Mouse (Mus musculus) brain, embryonic 18.5 days (tissue): ENCODE results near the gene Pld1.

Experiments used
- DNase-seq: peaks from one replicate; pipeline ENCODE4 v3.0.0-alpha.2; 2012; ENCODE audit warnings: low read depth, low spot score

Pld1 gene

DNA sequence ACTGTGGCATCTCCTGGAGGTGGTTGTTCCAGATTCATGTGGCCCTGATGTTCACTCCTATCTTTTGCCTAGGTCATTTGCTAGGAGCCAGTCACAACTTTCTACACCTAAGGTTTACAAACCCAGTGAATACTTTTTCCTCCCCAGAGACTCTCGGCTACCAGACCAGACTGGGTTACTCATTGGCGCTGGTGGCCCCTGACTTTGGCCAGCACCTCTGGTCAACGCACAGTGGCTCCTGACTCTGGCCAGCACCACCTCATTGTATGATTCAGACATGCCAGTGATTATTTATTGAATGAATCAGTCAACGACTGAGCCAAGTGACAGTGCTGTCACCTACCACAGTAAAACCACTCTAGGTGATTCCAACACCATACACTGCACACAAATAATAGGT is 103.9 kb downstream of the Pld1 start:
- DNase-seq, result no peak

GRCm38 (mm10) chr3:28047599-28047998 is 109.1 kb downstream of the Pld1 start:
- no peak for DNase-seq

- no peak for DNase-seq
Observed at GRCm38 (mm10) chr3:28049526-28049925, 111.0 kb downstream of the Pld1 start.

DNA sequence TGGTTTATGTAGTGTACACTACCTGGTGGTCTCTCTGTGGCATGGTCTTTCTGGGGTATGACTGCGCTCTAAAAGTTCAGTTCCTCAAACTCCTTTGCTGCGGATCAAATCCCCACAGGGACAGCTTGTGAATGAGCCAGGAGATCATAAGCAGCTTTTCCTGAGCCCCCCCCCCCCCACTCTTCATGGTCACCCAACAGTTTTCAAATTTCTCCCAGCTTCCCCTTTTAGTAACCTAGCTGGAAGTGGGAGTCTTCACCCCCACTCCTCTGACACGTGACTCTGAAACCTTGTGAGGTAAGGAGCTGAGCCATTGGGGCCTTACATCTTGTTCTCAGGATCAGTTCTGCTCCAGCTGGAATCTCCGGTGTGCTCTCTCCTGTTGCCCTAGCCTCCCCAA is 114.6 kb downstream of the Pld1 start:
- DNase-seq, result no peak

DNA sequence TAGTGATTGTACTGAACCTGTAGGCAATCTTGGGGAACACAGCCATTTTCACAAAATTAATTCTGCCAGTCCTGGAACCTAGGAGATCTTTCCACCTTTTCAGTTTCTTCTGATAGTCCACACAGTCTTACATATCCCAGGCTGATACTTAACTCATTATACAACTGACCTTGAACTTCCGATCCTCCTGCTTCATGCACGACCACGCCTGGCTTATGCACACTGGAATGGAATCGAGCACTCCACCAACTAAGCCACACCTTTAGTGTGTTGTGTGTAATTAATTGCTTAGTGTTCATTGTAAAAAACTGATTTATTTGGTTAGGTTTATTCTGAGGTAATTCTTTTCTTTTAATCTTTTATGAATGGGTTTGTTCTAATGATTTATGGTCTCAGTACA is 122.2 kb downstream of the Pld1 start:
- no peak for DNase-seq

DNA sequence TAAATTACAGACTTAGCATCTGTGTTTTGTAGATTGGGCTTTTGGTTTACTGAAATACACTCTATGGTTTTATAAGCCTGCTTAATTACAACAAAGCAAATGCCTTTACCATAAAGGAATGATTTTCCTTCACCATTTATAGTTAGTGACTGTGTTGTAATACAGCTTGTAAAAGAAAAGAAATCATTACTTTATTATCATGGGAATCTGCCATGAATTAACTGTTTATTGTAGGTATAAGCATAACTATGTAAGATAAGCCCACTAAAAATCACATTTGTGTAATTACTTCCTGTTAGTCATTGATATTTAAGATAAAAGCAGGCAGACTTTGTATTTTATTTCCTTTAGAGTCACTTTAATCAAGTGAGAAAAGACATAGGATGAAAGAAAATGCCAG is 122.7 kb downstream of the Pld1 start:
- DNase-seq, result no peak

- DNase-seq, result no peak
Observed at GRCm38 (mm10) chr3:28079211-28079610, 140.7 kb downstream of the Pld1 start.

DNA sequence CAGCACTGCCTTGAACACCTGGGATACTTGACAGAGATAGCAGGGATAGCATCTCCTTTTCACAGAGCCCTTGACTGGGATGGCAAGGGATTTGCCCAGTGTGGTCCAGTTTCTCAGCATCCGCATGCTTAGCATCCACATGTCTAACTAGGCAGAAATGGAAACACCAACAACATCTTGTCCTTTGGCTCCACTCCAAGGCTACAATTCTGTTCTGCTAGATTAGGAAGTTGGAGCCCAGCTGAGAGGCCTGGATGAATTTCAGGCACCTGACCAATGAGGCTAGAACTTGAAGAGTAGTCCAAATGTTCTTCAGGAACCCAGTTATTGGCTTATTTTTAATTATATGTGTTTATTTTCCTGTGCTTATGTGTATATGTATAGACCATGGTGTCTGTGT is 141.6 kb downstream of the Pld1 start:
- no peak for DNase-seq

DNA sequence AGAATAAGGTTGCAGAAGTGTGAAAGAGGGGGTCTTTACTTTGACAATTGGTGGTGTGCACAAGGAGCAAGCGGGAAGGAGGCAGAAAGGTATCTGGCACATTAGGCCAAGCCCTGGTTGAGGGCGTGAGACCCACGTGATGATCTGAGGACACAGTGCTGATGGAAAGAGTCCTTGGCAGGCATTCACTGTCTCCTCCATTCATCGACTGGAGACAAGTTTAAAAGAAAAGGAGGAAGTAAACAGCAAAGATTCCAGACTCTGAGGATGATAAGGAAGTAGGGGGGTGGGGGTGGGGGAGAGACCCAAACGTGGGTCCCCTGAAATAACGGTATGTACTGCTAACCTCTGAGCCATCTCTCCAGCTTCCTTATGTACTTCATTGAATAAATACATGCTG is 142.5 kb downstream of the Pld1 start:
- no peak for DNase-seq

DNA sequence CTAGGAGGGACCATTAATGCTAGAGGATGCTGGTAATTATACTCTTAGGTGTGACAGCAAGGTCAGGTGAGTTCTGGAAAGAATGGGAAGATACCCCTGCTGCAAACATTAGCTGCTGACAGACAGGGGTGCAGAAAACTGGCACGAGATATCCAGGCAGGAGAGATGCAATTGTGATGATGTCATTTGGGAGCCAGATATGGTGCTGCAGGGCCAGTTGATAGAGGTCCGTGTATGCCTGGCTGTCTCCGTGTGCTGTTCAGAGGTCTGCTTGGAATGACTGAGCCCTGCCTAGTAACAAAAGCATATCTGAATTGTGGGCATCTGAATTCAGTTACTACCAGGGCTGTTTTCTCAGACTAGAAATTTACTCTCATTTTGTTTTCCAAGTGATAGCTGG is 144.7 kb downstream of the Pld1 start:
- DNase-seq, result no peak

DNA sequence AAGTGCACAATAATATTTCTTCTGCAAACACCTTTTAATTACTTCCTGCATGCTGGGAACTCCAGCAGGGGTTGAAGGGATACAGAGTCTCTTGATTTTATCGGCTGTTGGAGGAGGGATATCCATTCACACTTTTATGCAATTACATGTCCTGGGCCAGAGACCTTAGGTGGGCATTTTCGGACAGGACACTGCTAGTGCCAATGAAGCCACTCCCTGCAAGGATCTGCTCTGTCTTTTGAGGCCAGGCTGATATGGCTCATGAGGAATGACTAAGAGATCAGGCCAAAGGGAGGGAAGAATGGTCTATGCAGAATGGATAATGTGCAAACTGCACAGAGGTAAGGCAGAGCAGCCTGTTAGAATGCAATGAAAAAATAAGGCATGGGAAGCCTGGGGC is 145.8 kb downstream of the Pld1 start:
- no peak for DNase-seq

DNA sequence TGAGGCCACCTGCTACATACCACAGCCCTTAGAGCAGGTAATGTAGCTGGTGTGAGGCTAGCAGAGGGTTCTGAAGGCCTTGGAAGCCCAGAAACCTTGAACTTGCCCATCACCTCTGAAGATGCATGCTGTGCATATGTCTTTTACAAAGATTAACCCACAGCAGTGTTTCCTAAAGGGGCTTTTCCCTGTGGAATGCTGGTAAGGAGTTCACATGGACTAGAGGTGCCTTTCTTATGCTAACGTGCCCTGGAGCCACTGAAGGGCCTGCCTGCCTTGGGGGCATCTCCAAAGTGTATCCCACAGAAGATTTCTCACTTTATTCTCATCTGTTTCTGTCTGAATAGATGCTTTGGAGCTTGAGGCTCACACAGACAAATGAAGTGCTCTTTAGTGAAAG is 152.8 kb downstream of the Pld1 start:
- no peak for DNase-seq

DNA sequence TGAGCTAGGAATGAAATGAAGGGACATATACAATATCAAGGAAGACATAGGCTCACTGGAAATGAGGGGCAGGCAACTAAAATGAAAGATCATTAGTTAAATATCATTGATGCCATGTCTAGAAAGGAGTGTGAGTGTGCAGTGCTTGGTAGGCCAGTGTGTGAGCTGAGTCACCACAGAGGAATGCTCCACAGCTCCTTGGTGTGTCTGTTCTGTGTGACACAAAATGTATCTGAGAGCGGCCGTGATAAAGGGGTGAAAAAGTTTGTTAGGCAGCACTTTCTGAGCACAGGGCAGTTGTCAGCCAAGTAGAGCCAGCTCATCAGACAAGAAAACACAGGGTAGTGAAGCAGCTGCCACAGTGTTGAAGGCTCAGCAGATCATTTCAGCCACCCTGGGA is 153.2 kb downstream of the Pld1 start:
- no peak for DNase-seq

DNA sequence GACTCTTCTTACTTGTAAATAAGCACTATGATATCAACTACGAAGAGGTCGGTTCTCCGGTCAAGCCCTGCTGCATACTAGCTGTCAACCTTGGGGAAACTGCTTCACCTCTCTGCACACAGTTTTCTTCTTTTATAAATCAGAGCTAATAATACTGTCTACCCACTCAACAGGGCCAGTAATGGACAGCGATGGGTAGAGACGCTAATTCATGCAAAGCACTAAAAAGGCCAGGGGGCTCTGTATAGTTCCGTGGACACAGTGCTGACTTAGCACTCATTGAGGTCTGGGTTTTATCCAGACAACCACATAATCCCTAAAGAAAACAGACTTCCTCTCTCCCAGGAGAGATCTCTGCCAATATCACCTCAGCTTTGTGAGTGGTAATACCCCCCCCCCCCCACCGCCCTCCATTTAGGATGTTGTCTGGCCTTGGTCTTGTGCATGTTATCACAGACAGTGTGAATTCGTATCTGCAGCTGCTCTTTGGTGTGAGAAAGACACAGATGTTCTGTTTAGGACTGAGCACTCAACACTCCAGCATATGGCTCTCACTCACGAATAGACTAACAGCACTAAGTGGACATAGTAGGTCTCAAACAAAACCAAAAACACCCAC is 155.3 kb downstream of the Pld1 start:
- DNase-seq, result no peak

DNA sequence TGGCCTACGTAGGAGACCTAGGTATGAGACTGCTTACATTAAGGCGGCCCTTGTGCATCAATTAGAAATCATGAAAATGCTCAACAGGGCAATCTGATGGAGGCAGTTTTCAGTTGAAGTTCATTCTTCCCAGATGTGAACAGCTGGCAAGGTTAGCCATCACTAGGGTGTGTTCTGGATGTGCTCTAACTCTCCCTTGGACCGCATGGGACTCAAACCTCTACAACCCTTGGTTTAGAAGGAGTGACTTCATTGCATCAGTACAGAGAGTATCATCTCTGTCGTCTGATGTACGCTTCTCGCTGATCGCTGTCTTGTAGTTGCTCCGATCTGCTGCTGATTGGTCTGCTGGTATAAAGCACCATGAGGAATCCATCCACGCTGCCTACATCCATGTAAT is 157.0 kb downstream of the Pld1 start:
- no peak for DNase-seq

DNA sequence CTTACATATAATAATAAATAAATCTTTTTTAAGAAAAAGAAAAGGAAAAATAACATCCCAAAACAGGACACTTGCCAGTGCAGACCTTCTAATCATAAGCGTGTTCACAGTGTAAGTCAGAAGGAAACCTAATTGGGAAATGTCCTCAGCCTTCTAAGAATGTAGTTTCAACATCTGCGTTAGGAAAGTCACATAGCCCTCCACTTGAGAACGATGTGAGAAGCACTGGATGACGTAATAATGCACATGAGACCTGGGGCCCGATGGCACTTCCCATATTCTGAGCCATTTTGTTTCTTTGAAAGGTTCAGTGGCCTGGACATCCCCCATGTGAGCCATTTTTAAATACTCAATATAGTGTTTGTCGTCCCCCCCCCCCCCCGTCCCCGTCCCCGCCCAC is 160.7 kb downstream of the Pld1 start:
- no peak for DNase-seq

DNA sequence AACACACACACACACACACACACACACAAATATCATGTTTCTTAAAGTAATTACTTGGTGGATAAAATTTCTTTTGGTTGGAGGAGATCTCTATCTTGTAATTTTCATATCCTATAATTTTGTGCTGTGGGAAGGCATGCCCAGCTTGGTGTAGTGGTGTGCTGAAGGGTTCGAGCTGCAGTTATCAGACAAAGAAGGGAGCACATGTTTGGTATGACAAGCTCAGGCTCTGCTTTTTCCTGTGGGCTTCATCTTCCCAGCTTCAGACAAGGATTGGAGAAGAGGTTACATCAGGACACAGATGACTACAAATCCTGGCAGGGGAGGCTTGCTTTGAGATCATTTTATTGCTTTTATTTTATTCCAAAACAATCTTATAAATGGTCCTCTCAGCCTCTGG is 166.5 kb downstream of the Pld1 start:
- DNase-seq, result no peak

GRCm38 (mm10) chr3:28107446-28108004 is 169.0 kb downstream of the Pld1 start:
- DNase-seq, result peak; percentile 54

DNA sequence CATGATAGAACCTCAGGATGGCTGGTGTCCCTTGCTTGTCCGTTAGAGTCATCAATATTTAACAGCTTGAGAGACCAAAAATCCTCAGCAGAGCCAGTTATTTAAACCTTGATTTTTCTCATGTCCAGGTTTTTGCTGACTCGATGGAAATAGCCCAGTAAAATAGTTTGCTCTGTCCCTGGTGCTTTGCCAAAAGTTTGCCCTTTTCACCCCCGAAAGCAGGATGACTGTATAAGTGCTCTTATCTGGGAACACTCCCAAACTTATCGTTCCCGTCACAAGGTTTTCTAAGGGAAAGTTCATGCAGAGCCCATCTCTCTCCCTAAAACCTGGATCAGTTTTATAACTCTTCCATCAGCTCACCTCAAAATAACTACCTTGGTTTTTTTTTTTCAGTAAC is 173.0 kb downstream of the Pld1 start:
- no peak for DNase-seq

- no peak for DNase-seq
Observed at GRCm38 (mm10) chr3:28113881-28114280, 175.4 kb downstream of the Pld1 start.

DNA sequence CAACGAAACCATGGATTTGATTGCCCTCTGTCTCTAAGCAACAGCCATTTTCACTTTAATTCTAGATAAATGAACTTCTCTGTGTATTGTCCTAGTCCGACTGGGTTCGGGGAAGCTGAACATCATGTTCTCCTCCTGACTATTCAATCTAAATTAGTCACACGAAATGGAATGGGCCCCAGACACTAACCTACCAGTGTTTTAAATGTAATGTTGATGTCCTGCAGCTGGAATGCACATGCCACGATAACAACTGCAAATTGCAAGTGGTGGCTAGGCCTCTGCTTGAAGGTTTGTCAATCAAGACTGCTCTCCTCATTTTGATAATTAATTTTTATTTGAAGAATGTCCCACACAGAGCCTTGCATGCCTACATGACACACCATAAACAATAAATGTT is 203.2 kb downstream of the Pld1 start:
- no peak for DNase-seq

DNA sequence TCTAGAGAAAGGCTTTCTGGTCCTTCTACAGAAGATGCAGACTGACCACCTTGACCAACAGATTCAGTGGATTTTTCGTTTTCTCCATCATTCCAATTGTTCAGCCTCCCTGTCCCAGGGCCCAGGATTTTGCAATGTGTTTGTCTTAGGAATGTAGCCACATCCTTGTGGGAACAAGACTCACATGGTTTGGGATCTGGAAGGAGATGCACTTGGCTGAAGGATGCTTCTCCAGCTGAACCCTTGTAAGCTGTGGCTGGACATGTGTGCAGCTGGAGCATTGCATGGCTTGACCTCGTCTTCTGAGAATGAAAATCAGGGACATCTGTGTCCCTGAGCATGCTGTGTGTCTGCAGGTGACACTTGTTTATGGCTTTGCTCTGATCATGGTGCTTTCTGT is 203.6 kb downstream of the Pld1 start:
- no peak for DNase-seq

- no peak for DNase-seq
Observed at GRCm38 (mm10) chr3:28144676-28145075, 206.2 kb downstream of the Pld1 start.

DNA sequence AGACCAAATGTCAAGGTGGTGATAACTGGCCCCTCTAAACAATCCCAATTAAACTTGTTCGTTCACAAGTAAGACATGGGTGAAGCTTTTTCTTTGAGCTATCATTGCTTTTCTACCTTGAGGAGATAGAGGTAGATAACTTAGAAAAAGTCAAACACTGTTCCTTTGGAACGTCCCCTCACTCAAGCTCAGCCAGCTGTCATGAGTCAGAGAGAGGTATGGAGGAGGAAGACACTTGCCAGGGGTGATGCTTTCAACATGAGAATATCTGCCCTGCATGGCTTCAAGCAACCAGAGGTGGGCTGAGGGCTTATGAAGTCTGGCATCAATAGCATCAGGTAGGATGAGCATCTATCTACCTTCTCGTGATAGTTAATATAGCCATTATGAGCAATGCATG is 207.0 kb downstream of the Pld1 start:
- no peak for DNase-seq
